Mouse (Mus musculus) heart, postnatal 0 days (tissue): ENCODE measurements at regions not wholly inside any gene's neighbourhood (a gene's known extent, or its start where the extent isn't known, plus 50 kb on each side); places are given as distances from the start of the nearest gene placed in this dataset.

Experiments
- ATAC-seq: fragments of 200-750 bp; cut with Nextera tagmentation; 2 replicates; pipeline ENCODE4 v1.8.0; 2017; ENCODE audit warnings: low read depth, moderate number of reproducible peaks, moderate library complexity; ENCODE audit not compliant: insufficient read depth
- DNase-seq: peaks from one replicate; pipeline ENCODE4 v3.0.0-alpha.2; 2016; ENCODE audit warnings: low spot score
- H3K27ac ChIP-seq: fragments of 300-500 bp; sonication (generic); 2 replicates; pipeline ENCODE4 v1.5.1; 2014; ENCODE audit warnings: low read depth, mild to moderate bottlenecking
- H3K27me3 ChIP-seq: fragments of 300-500 bp; sonication (generic); 2 replicates; pipeline ENCODE4 v1.6.1; 2014; ENCODE audit warnings: low read length, mixed read lengths; ENCODE audit not compliant: control insufficient read depth, insufficient read depth
- H3K36me3 ChIP-seq: fragments of 300-500 bp; sonication (generic); replicated peaks from 2 replicates; pipeline ENCODE4 v1.6.1; 2014; ENCODE audit warnings: low read length, mixed read lengths; ENCODE audit not compliant: control insufficient read depth, insufficient read depth
- H3K4me1 ChIP-seq: fragments of 300-500 bp; sonication (generic); 2 replicates; pipeline ENCODE4 v1.6.1; 2014; ENCODE audit warnings: antibody characterized with exemption; ENCODE audit not compliant: control insufficient read depth, insufficient read depth
- H3K4me2 ChIP-seq: fragments of 300-500 bp; sonication (generic); 2 replicates; pipeline ENCODE4 v1.6.1; 2014; ENCODE audit warnings: low read depth, mild to moderate bottlenecking, low read length, moderate library complexity
- H3K4me3 ChIP-seq: fragments of 300-500 bp; sonication (generic); 2 replicates; pipeline ENCODE4 v1.5.1; 2014; ENCODE audit warnings: low read depth, low read length
- H3K9ac ChIP-seq: fragments of 300-500 bp; sonication (generic); replicated peaks from 2 replicates; pipeline ENCODE4 v1.6.1; 2014; ENCODE audit warnings: low read depth, low read length, mixed read lengths
- H3K9me3 ChIP-seq: fragments of 300-500 bp; sonication (generic); replicated peaks from 2 replicates; pipeline ENCODE4 v1.6.1; 2016; ENCODE audit warnings: low read length; ENCODE audit not compliant: control insufficient read depth
- CTCF ChIP-seq: IDR thresholded peaks from 2 replicates; pipeline ENCODE4 v1.5.1; 2016; ENCODE audit warnings: antibody characterized with exemption, control low read depth, low read depth
- EP300 ChIP-seq: IDR thresholded peaks from 2 replicates; pipeline ENCODE4 v1.6.1; 2016; ENCODE audit warnings: antibody characterized with exemption, low read depth
- WGBS: fragments of 180-500 bp; shearing (Covaris S2); extraction: QIAGEN DNeasy Blood & Tissue Kit; methylation state at CpG from one replicate; pipeline ENCODE4 v1.1.7; 2014; 5-methylcytosine and 5-hydroxymethylcytosine counted together

GRCm38 (mm10) chr12:110380831-110381750, 65.8 kb upstream of the Ppp2r5c start:
- Histone ChIP-seq H3K36me3 (no peaks in the 10 kb centered on the region), H3K4me2 (no peak overlapping the region), H3K4me3 (no peak overlapping the region), H3K9me3 (no peaks in the 10 kb centered on the region), H3K27me3 (0 out of 2 replicates have a peak, but pooled peaks cover 7% of the 10 kb centered on the region), H3K4me1 (no peaks in the 10 kb centered on the region), H3K9ac (no peak overlapping the region), H3K27ac (no peak overlapping the region)
- TF ChIP-seq CTCF (no peak), EP300 (no peak)
- ATAC-seq (peak; percentile 57), DNase-seq (peak; percentile 39)
- 45% methylated on average over 25 of the region's 25 CpGs for WGBS

DNA sequence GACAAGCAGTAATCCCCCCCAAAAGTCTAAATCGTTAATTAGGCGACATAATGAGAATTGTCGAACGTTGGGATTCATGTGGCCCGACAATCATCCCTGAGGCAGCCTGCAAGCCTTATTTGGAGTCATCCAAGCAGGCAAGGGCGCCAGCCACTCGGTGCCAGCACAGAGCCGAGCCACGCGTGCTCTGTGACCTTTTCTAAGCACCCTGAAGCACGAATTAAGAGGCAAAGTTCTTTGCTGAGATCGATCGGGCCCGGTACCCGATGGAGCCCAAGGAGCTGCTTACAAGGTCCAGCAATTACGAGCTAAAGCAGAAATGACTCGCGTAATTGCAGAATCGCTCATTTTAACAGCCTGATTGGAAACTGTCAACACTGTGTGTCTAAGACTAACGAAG, 61.9 kb upstream of the Ppp2r5c start:
- Histone ChIP-seq H3K4me2 (no peak overlapping the region), H3K4me3 (no peak overlapping the region), H3K27me3 (no peaks in the 10 kb centered on the region), H3K9ac (no peak overlapping the region), H3K36me3 (no peaks in the 10 kb centered on the region), H3K4me1 (no peaks in the 10 kb centered on the region), H3K27ac (no peak overlapping the region), H3K9me3 (no peaks in the 10 kb centered on the region)
- TF ChIP-seq CTCF (no peak), EP300 (no peak)
- DNase-seq (no peak), ATAC-seq (no peak)
- 75% methylated on average over 20 of the region's 20 CpGs for WGBS

DNA sequence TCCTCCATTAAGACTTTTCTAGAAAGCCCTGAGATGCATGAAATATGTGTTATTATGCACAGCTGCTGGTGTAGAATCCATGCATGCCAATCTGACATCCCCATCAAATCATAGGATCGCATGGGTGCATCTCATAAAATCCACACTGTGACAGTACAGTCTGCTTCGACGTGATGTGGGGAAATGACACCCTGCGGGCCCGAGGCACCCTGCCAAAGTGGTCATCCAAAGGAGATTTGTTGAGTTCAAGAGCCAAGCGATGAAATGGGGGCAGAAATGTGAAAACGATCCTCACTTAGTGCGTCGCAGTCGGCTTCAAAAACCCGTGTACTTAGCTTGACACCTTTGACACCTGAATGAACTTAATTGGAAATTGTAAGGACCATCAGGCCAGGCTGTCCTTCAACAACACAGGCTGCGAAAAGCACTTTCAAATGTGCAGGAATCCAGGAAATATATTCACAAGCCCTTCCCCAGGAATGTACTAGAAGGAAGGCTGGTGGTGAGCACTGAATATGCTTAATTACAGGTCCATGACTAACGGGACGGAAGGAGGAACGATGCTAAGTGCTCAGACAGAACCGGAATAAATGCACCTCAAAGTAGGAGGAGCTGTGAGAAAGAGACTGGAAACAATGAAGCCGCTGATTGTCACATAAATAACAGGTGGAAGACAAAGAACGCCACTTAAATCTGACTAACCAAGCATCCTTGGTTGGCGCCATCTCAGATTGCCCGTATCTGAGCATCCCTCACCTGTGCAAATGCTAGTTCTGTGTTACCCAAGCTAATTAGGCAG, 60.9 kb upstream of the Ppp2r5c start:
- H3K4me3 ChIP-seq, result no peak overlapping the region
- no peak for ATAC-seq
- H3K9ac ChIP-seq, result no peak overlapping the region
- 75% methylated on average over 20 of the region's 20 CpGs for WGBS
- H3K4me1 ChIP-seq, result no peaks in the 10 kb centered on the region
- TF ChIP-seq CTCF (no peak), EP300 (no peak)
- H3K4me2 ChIP-seq, result no peak overlapping the region
- H3K9me3 ChIP-seq, result no peaks in the 10 kb centered on the region
- DNase-seq, result no peak
- no peaks in the 10 kb centered on the region for H3K36me3 ChIP-seq
- H3K27me3 ChIP-seq, result no peaks in the 10 kb centered on the region
- H3K27ac ChIP-seq, result no peak overlapping the region

- Histone ChIP-seq H3K27me3 (no peaks in the 10 kb centered on the region), H3K4me3 (no peak overlapping the region), H3K9ac (no peak overlapping the region), H3K4me2 (no peak overlapping the region), H3K4me1 (no peaks in the 10 kb centered on the region), H3K36me3 (no peaks in the 10 kb centered on the region), H3K9me3 (no peaks in the 10 kb centered on the region), H3K27ac (no peak overlapping the region)
- ATAC-seq (no peak), DNase-seq (no peak)
- TF ChIP-seq CTCF (no peak), EP300 (no peak)
- WGBS, result 78% methylated on average over 11 of the region's 11 CpGs
Measured at GRCm38 (mm10) chr12:110387056-110387455, 59.9 kb upstream of the Ppp2r5c start.

GRCm38 (mm10) chr12:110387567-110387966, 59.4 kb upstream of the Ppp2r5c start:
- Histone ChIP-seq H3K36me3 (no peaks in the 10 kb centered on the region), H3K4me3 (no peak overlapping the region), H3K4me2 (no peak overlapping the region), H3K4me1 (no peaks in the 10 kb centered on the region), H3K27me3 (no peaks in the 10 kb centered on the region), H3K27ac (no peak overlapping the region), H3K9me3 (no peaks in the 10 kb centered on the region), H3K9ac (no peak overlapping the region)
- 73% methylated on average over 4 of the region's 4 CpGs for WGBS
- TF ChIP-seq CTCF (no peak), EP300 (no peak)
- DNase-seq (no peak), ATAC-seq (no peak)
